Mouse (Mus musculus) brain, embryonic 14.5 days (tissue): ENCODE measurements around the gene Auts2.

Experiments used
- CTCF ChIP-seq: fragments of 200-500 bp; IDR thresholded peaks from 2 replicates; pipeline ENCODE4 v1.5.1; 2012; ENCODE audit warnings: inconsistent platforms, mild to moderate bottlenecking, moderate library complexity, borderline replicate concordance; ENCODE audit not compliant: insufficient read depth, insufficient read length; ENCODE audit errors: extremely low read depth
- POLR2A ChIP-seq: fragments of 200-500 bp; IDR thresholded peaks from 2 replicates; pipeline ENCODE4 v1.6.1; 2012; ENCODE audit warnings: mild to moderate bottlenecking, inconsistent platforms, borderline replicate concordance; ENCODE audit not compliant: poor library complexity, insufficient read depth, insufficient read length, severe bottlenecking; ENCODE audit errors: extremely low read depth

DNA sequence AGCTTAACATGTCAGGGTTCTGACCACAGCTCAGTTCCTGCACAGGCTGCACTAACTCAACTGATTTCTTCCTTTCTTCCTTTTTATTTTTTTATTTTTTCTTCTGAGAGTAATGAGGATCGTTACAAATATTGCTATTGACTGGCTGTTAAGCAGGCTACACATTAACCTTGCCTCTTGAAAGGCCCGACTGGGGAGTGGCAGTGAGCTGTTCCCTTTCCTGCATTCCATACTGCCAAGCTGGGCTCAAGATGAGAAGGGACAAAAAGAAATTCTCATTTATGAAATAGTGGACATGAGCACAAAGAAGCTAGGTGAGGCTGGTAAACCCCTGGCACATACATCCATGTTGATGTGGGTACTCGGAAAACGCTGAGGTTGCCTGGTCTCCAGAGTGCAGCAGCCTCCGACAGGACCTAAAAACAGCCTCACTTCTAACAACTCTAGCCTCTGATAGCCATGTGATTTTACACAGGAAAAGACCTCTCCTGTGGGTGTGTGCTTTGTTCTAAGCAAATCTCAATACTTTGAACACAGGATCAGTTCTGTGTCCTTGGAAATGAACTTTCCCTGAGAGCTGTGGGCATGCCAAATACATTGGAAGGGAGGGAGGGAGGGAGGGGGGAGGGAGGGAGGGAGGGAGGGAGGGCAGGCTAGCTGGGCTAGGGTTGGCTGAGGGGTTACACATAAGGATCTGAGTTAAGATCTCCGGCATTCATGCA, 707.0 kb downstream of the Auts2 start:
- no peak for TF ChIP-seq POLR2A
- no peak for TF ChIP-seq CTCF
